Mouse (Mus musculus): ENCODE measurements around the gene Ginm1.

- no peak for TF ChIP-seq CTCF (IDR thresholded peaks at IDR 0.05; ENCODE audit: borderline replicate concordance, extremely low read depth, insufficient read depth, insufficient read length)
- TF ChIP-seq POLR2A (IDR thresholded peaks at IDR 0.05; ENCODE audit: borderline replicate concordance, extremely low read depth, insufficient read depth, insufficient read length, poor library complexity, severe bottlenecking) = no peak
Observed at GRCm38 (mm10) chr10:7820171-7820570, 27.5 kb upstream of the Ginm1 start.
